Mouse (Mus musculus) midbrain, embryonic 12.5 days (tissue): ENCODE measurements around the gene Slc22a1. TPM values are rescaled to one million over a fixed set of nuclear protein-coding genes. Genes with fewer than 3 reads are reported as not detected.
"Not testable (repeated sequence)": the region's sequence is repeated elsewhere in the genome, so short reads cannot be mapped to it uniquely, and the experiment has no call there.

ENCODE experiments used
- ATAC-seq: fragments of 200-750 bp; cut with Nextera tagmentation; 2 replicates; pipeline ENCODE4 v1.8.0; 2017; ENCODE audit warnings: low read depth, moderate TSS enrichment, moderate library complexity; ENCODE audit not compliant: low FRiP score
- H3K27ac ChIP-seq: fragments of 300-500 bp; sonication (generic); replicated peaks from 2 replicates; pipeline ENCODE4 v1.5.1; 2016; ENCODE audit warnings: mild to moderate bottlenecking
- H3K27me3 ChIP-seq: fragments of 300-500 bp; sonication (generic); 2 replicates; pipeline ENCODE4 v1.6.1; 2016; ENCODE audit warnings: mild to moderate bottlenecking
- H3K36me3 ChIP-seq: fragments of 300-500 bp; sonication (generic); 2 replicates; pipeline ENCODE4 v1.6.1; 2016
- H3K4me1 ChIP-seq: fragments of 300-500 bp; sonication (generic); 2 replicates; pipeline ENCODE4 v1.6.1; 2016
- H3K4me2 ChIP-seq: fragments of 300-500 bp; sonication (generic); replicated peaks from 2 replicates; pipeline ENCODE4 v1.6.1; 2016; ENCODE audit warnings: mild to moderate bottlenecking, moderate library complexity
- H3K4me3 ChIP-seq: fragments of 300-500 bp; sonication (generic); 2 replicates; pipeline ENCODE4 v1.5.1; 2016; ENCODE audit warnings: mild to moderate bottlenecking
- H3K9ac ChIP-seq: fragments of 300-500 bp; sonication (generic); replicated peaks from 2 replicates; pipeline ENCODE4 v1.6.1; 2016; ENCODE audit warnings: mild to moderate bottlenecking, moderate library complexity
- H3K9me3 ChIP-seq: fragments of 300-500 bp; sonication (generic); 2 replicates; pipeline ENCODE4 v1.6.1; 2016; ENCODE audit warnings: mild to moderate bottlenecking
- WGBS: fragments of 180-500 bp; shearing (Covaris S2); methylation state at CpG from one replicate; pipeline ENCODE4 v1.1.7; 2016; 5-methylcytosine and 5-hydroxymethylcytosine counted together
- polyA plus RNA-seq: library from polyadenylated mRNA; unstranded; fragments of >200 nt; fragmentation: Nextera tagmentation; extraction: Ambion mirVana; gene quantifications from 2 replicates; pipeline ENCODE4 v1.2.1, GENCODE M21; 2016

Gene Slc22a1
- polyA plus RNA-seq, 1 experiment from 2014 or later = not detected

- Histone ChIP-seq H3K4me1 (no peaks in the 10 kb centered on the region), H3K4me3 (no peak overlapping the region), H3K9me3 (no peaks in the 10 kb centered on the region), H3K36me3 (peaks cover 10% of the 10 kb centered on the region), H3K4me2 (no peak overlapping the region), H3K27me3 (no peaks in the 10 kb centered on the region), H3K27ac (no peak overlapping the region), H3K9ac (no peak overlapping the region)
- ATAC-seq = no peak
Measured at GRCm38 (mm10) chr17:12678261-12678660, 2.6 kb upstream of the Slc22a1 start.

DNA sequence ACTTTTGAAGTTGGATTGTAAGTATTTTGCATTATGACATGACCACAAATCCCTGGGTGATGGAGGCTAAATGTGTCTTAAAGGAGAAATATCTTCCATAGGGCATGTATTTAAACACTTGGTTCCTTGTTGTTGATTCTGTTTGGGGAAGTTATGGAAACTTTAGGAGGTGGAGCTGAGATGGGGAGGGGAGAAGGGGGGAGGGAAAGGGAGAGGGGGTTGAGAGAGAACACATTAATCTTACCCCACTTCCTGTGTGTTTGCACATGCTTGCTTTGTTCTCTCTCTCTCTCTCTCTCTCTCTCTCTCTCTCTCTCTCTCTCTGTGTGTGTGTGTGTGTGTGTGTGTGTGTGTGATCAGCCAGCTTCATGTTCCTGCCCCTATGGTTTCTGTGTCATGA lies 1.5 kb upstream of the Slc22a1 start:
- no peak overlapping the region for H3K4me3 ChIP-seq
- H3K9ac ChIP-seq = no peak overlapping the region
- H3K4me2 ChIP-seq = no peak overlapping the region
- ATAC-seq = no peak
- no peak overlapping the region for H3K27ac ChIP-seq
- H3K9me3 ChIP-seq = no peaks in the 10 kb centered on the region
- no peaks in the 10 kb centered on the region for H3K27me3 ChIP-seq
- no peaks in the 10 kb centered on the region for H3K4me1 ChIP-seq
- H3K36me3 ChIP-seq = peaks cover 5% of the 10 kb centered on the region; the same call in 1 of the 2 replicates

DNA sequence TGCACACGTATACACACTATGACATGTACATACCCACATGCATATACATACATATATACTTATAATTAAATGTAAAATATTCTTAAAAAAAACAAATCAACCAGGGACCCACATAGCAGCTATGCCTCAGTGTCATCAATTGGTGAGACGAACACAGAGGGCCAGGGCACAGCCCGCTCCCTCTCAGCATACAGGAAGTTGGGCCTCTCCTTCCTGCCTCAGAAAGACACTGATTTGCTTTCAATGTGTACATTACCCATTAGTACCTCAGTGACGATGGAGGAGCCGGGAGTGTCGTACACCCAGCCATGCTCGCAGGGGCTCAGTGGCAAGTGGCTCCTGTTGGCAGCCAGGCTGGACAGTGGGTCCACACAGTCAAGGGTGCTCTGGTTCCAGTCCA lies 649 bp downstream of the Slc22a1 start:
- not testable (repeated sequence) for H3K9ac ChIP-seq, H3K27ac ChIP-seq, H3K4me2 ChIP-seq, H3K4me3 ChIP-seq, ATAC-seq, H3K4me1 ChIP-seq, H3K36me3 ChIP-seq, H3K9me3 ChIP-seq, H3K27me3 ChIP-seq
- WGBS = 94% methylated on average over 7 of the region's 7 CpGs

GRCm38 (mm10) chr17:12673871-12674270 lies 1.8 kb downstream of the Slc22a1 start:
- ATAC-seq = no peak
- Histone ChIP-seq H3K9me3 (no peaks in the 10 kb centered on the region), H3K27ac (no peak overlapping the region), H3K36me3 (no peaks in the 10 kb centered on the region), H3K27me3 (no peaks in the 10 kb centered on the region), H3K4me3 (no peak overlapping the region), H3K4me2 (no peak overlapping the region), H3K4me1 (no peaks in the 10 kb centered on the region), H3K9ac (no peak overlapping the region)
- WGBS = 63% methylated on average over 3 of the region's 3 CpGs

GRCm38 (mm10) chr17:12672285-12672790 lies 3.3 kb downstream of the Slc22a1 start:
- no peaks in the 10 kb centered on the region for H3K9me3 ChIP-seq
- H3K36me3 ChIP-seq = no peaks in the 10 kb centered on the region
- no peak for ATAC-seq
- no peak overlapping the region for H3K27ac ChIP-seq
- no peaks in the 10 kb centered on the region for H3K4me1 ChIP-seq
- no peak overlapping the region for H3K4me2 ChIP-seq
- H3K4me3 ChIP-seq = no peak overlapping the region
- H3K27me3 ChIP-seq = no peaks in the 10 kb centered on the region
- WGBS = 79% methylated on average over 7 of the region's 7 CpGs
- H3K9ac ChIP-seq = no peak overlapping the region

GRCm38 (mm10) chr17:12671029-12671605 lies 4.5 kb downstream of the Slc22a1 start:
- no peak for ATAC-seq
- H3K9ac ChIP-seq = no peak overlapping the region
- H3K9me3 ChIP-seq = no peaks in the 10 kb centered on the region
- WGBS = 90% methylated on average over 5 of the region's 5 CpGs
- H3K4me3 ChIP-seq = no peak overlapping the region
- H3K27ac ChIP-seq = no peak overlapping the region
- no peaks in the 10 kb centered on the region for H3K27me3 ChIP-seq
- H3K4me2 ChIP-seq = no peak overlapping the region
- H3K4me1 ChIP-seq = no peaks in the 10 kb centered on the region
- H3K36me3 ChIP-seq = no peaks in the 10 kb centered on the region

- Histone ChIP-seq H3K36me3 (no peaks in the 10 kb centered on the region), H3K4me2 (no peak overlapping the region), H3K4me1 (no peaks in the 10 kb centered on the region), H3K27me3 (no peaks in the 10 kb centered on the region), H3K27ac (no peak overlapping the region; the same call in 1 of the 2 replicates), H3K4me3 (no peak overlapping the region), H3K9me3 (no peaks in the 10 kb centered on the region), H3K9ac (no peak overlapping the region)
- no peak for ATAC-seq
Measured at GRCm38 (mm10) chr17:12669363-12669679, 6.3 kb downstream of the Slc22a1 start.

DNA sequence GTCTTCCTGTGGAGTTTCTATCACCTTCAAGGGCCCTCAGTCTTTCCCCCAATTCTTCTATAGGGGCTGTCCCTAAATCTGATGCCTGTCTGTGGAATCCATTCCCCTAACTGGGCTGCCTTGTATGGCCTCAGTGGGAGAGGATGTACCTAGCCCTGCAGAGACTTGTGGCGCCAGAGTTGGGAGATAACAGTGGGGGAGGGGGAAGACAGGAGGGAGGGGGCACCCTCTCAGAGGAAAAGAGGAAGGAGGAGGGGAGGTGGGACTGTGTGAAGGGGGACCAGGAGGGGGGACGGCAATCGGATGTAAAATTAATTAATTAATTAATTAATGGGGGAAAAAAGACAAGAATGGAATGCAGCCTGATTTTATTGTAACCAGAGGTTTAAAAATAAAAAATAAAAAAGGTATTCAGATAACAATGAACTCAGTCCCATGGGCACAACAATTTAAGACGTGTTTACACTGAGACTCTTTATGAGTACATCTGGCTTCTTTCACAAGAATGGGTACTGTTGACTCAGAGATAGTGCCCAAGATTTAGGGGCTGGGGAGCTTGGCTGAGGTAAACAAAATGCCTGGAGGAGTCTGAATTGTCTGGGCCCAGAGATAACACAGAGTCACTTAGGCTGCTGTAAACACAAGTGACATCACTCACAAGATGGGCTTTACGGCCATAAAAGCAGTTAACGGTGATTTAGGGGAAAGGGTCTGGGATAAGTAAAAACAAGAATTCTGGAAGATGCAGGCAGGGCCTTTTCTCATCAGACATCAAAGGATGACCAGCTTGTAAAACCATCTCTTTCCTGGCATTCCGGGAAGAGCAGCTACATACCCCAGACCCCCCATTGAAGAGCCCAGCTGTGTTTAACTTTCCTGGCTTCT lies 6.9 kb downstream of the Slc22a1 start:
- H3K4me2 ChIP-seq = no peak overlapping the region
- H3K36me3 ChIP-seq = no peaks in the 10 kb centered on the region
- WGBS = 49% methylated on average over 7 of the region's 7 CpGs
- H3K9ac ChIP-seq = no peak overlapping the region
- H3K27ac ChIP-seq = no peak overlapping the region; the same call in 1 of the 2 replicates
- H3K27me3 ChIP-seq = no peaks in the 10 kb centered on the region
- H3K4me3 ChIP-seq = no peak overlapping the region
- no peak for ATAC-seq
- no peaks in the 10 kb centered on the region for H3K4me1 ChIP-seq
- H3K9me3 ChIP-seq = no peaks in the 10 kb centered on the region

DNA sequence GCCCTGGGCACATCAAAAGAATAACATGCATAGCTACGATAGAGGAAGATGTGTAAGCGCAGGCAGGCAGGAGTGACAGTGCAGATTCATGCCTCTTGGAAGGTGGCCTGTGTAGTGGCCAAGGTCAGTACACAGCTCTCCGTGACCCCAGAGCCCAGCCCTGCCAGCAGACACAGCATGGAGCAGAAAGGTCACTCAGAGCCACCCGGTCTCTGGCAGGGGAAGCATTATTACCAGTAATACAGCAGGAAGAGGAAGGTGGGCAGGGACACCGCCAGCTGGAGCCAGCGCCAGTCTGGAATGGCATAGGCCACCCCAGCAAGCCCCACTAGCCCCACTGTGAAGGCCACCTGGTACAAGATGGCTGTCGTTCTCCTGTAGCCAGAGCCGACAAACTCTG lies 11.5 kb downstream of the Slc22a1 start:
- Histone ChIP-seq H3K27ac (no peak overlapping the region), H3K4me2 (no peak overlapping the region), H3K9ac (no peak overlapping the region), H3K4me1 (no peaks in the 10 kb centered on the region), H3K36me3 (no peaks in the 10 kb centered on the region), H3K9me3 (no peaks in the 10 kb centered on the region), H3K27me3 (peaks cover 8% of the 10 kb centered on the region), H3K4me3 (no peak overlapping the region)
- no peak for ATAC-seq
- 79% methylated on average over 8 of the region's 8 CpGs for WGBS

DNA sequence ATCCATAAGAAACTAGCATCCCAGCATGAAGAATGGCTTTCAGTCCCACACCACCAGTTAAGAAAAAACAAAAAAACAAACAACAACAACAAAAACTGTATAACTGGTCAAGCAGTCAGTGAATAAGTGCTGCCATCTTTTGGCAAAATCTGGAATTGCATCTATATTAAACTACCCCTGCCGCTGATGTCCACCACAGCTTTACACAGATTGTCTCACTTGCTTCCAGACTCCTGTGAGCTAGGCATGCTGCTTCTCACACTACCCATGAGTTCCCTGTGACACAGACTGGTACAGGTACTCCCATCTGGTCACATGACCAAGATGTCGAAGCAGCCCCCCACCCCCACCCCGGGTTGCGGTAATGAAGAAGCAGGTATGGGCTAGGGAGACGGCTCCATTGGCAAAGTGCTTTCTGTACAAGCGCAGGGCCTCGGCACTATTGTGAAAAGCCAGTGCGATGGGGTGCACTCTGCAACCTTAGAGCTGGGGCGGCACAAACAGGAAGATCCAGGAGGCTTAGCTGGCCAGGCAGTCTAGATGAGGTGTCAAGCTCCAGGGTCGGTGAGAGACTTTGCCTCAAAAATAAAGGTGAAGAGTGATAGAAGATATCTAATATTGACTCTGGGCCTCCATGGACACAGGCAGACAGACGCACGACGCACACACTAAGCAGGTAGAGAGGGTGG lies 14.9 kb downstream of the Slc22a1 start:
- no peak overlapping the region for H3K4me3 ChIP-seq
- H3K9ac ChIP-seq = no peak overlapping the region
- no peaks in the 10 kb centered on the region for H3K9me3 ChIP-seq
- peaks cover 8% of the 10 kb centered on the region for H3K27me3 ChIP-seq
- H3K27ac ChIP-seq = no peak overlapping the region
- H3K4me2 ChIP-seq = no peak overlapping the region
- no peaks in the 10 kb centered on the region for H3K4me1 ChIP-seq
- 75% methylated on average over 13 of the region's 13 CpGs for WGBS
- H3K36me3 ChIP-seq = no peaks in the 10 kb centered on the region
- ATAC-seq = peak; percentile 73; the same call in 1 of the 2 replicates

DNA sequence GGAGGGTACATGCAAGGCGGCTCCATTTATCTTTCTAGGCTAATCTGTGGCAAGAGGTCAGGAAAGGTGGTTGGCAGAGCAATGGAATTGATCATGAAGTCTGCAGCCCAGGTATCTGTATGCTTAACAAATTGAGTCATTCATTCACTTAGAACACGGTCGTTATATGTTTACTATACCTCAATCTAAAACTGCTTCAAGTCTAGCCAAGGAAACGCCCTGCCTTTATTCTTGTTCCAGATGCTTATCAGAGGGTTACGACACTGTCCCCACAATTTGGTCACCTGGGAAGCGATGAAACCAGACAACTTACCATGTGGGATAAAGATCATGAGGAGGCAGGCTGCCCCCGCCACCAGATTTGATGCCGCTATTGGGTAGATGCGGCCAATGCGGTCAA lies 16.4 kb downstream of the Slc22a1 start:
- Histone ChIP-seq H3K9ac (no peak overlapping the region), H3K4me1 (no peaks in the 10 kb centered on the region), H3K4me3 (no peak overlapping the region), H3K27me3 (peaks cover 8% of the 10 kb centered on the region), H3K27ac (no peak overlapping the region), H3K36me3 (no peaks in the 10 kb centered on the region), H3K4me2 (no peak overlapping the region), H3K9me3 (no peaks in the 10 kb centered on the region)
- no peak for ATAC-seq
- 94% methylated on average over 10 of the region's 10 CpGs for WGBS

DNA sequence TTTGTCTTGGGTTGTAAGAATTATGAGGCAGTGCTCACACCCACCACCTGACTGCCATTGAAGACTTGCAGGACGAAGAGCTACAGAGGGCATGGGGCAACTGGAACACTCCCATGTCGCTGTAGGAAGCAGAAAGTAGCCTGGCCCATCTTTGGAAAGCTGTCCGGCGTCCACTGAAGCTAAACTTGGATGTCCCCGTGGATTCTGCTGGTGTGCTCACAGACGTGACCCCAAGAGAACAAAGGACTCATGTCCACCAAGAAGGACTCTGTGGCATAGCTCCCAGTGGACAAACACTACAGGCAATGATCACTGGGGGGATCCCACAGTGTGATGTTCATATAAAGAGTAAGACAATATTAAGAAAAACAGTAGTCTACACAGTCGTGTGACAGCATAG lies 16.8 kb downstream of the Slc22a1 start:
- Histone ChIP-seq H3K4me2 (no peak overlapping the region), H3K27me3 (peaks cover 8% of the 10 kb centered on the region), H3K27ac (no peak overlapping the region), H3K4me3 (no peak overlapping the region), H3K9ac (no peak overlapping the region), H3K9me3 (no peaks in the 10 kb centered on the region), H3K36me3 (no peaks in the 10 kb centered on the region), H3K4me1 (no peaks in the 10 kb centered on the region)
- no peak for ATAC-seq
- 80% methylated on average over 7 of the region's 7 CpGs for WGBS
